Mouse (Mus musculus) left cerebral cortex, postnatal 14 days (tissue): ENCODE data around the gene Fanca. TPM values are rescaled to one million over a fixed set of nuclear protein-coding genes. Genes with fewer than 3 reads are reported as not detected.

Source experiments
- DNase-seq, 2 experiments: peaks; one replicate each; pipeline ENCODE4 v3.0.0; 2021 to 2022; ENCODE audit warnings: low spot score in 2 of 2, mixed read lengths in 1 of 2
- intact Hi-C: fragments of 180-260 bp; cut with DNase I; formaldehyde crosslinking; loops from one replicate; pipeline ENCODE4 v1.15.1; 2025
- total RNA-seq, 2 experiments: library from RNA; stranded (reverse); gene quantifications; 2 replicates each; pipeline ENCODE4 v1.2.3; 2021

Gene Fanca
- total RNA-seq, 2 experiments from 2014 or later = 4.1 to 6.5 TPM

GRCm38 (mm10) chr8:123332262-123333090 is 14.1 kb upstream of the Fanca start, which contains the start of gene Spire2:
Gene Spire2 (plus strand): TSS chr8:123332713.
- peak; percentile 35 to 67 for DNase-seq
- intact Hi-C loops = no loop called here

- intact Hi-C loops = no loop called here
- DNase-seq = peak in 1 of 2 experiments; percentile 39
Observed at GRCm38 (mm10) chr8:123331810-123332209, 13.4 kb upstream of the Fanca start.

- intact Hi-C loops = no loop called here
- no peak for DNase-seq
Observed at GRCm38 (mm10) chr8:123331301-123331700, 12.9 kb upstream of the Fanca start.

- intact Hi-C loops = no loop called here
- DNase-seq = no peak
Observed at GRCm38 (mm10) chr8:123330701-123331100, 12.3 kb upstream of the Fanca start.

GRCm38 (mm10) chr8:123329961-123330360 is 11.6 kb upstream of the Fanca start:
- DNase-seq = no peak
- intact Hi-C loops = no loop called here

- intact Hi-C loops = no loop called here
- DNase-seq = no peak
Observed at GRCm38 (mm10) chr8:123329350-123329749, 11.0 kb upstream of the Fanca start.

GRCm38 (mm10) chr8:123328552-123328951 is 10.2 kb upstream of the Fanca start:
- intact Hi-C loops = no loop called here
- DNase-seq = no peak

- intact Hi-C loops = loop anchor here (1.0 kb wide), 1 partner anchor 42 kb away; no protein-coding TSS in a partner anchor
- DNase-seq = peak; percentile 34 to 49
Observed at GRCm38 (mm10) chr8:123319522-123320164, 1.3 kb upstream of the Fanca start.

- intact Hi-C loops = no loop called here
- no peak for DNase-seq
Observed at GRCm38 (mm10) chr8:123317781-123318466, 452 bp downstream of the Fanca start.

- no peak for DNase-seq
- intact Hi-C loops = no loop called here
Observed at GRCm38 (mm10) chr8:123308738-123309137, 9.6 kb downstream of the Fanca start.

- no peak for DNase-seq
- intact Hi-C loops = loop anchor here (10.0 kb wide), 1 partner anchor 184 kb away; the partner anchor contains the start of gene Cpne7
Observed at GRCm38 (mm10) chr8:123298301-123298700, 20.1 kb downstream of the Fanca start.

GRCm38 (mm10) chr8:123292785-123293184 is 25.6 kb downstream of the Fanca start:
- DNase-seq = no peak
- intact Hi-C loops = loop anchor here (10.0 kb wide), 1 partner anchor 178 kb away; the partner anchor contains the start of gene Cpne7

GRCm38 (mm10) chr8:123292281-123292680 is 26.1 kb downstream of the Fanca start:
- DNase-seq = no peak
- intact Hi-C loops = loop anchor here (10.0 kb wide), 1 partner anchor 177 kb away; the partner anchor contains the start of gene Cpne7

- intact Hi-C loops = loop anchor here (10.0 kb wide), 1 partner anchor 177 kb away; the partner anchor contains the start of gene Cpne7
Observed at GRCm38 (mm10) chr8:123291716-123292115, 26.7 kb downstream of the Fanca start.

GRCm38 (mm10) chr8:123290679-123291078 is 27.7 kb downstream of the Fanca start:
- intact Hi-C loops = loop anchor here (10.0 kb wide), 1 partner anchor 176 kb away; the partner anchor contains the start of gene Cpne7

More at GRCm38 (mm10) chr8:123291716-123292115, 26.7 kb downstream of the Fanca start:
- no peak for DNase-seq

GRCm38 (mm10) chr8:123290166-123290565 is 28.2 kb downstream of the Fanca start:
- peak; percentile 51 to 64 for DNase-seq
- intact Hi-C loops = loop anchor here (10.0 kb wide), 1 partner anchor 175 kb away; the partner anchor contains the start of gene Cpne7

More at GRCm38 (mm10) chr8:123290679-123291078, 27.7 kb downstream of the Fanca start:
- no peak for DNase-seq

- intact Hi-C loops = no loop called here
- DNase-seq = no peak
Observed at GRCm38 (mm10) chr8:123287362-123287761, 31.0 kb downstream of the Fanca start.

- no peak for DNase-seq
- intact Hi-C loops = no loop called here
Observed at GRCm38 (mm10) chr8:123284493-123284892, 33.9 kb downstream of the Fanca start.

- DNase-seq = no peak
- intact Hi-C loops = no loop called here
Observed at GRCm38 (mm10) chr8:123283991-123284390, 34.4 kb downstream of the Fanca start.
